Mouse (Mus musculus) lung, adult 2 months (tissue): Measurements from ENCODE around the gene Fbxo9.

Experiments used
- CTCF ChIP-seq: fragments of 200-500 bp; IDR thresholded peaks from 2 replicates; pipeline ENCODE4 v1.5.1; 2011; ENCODE audit warnings: mild to moderate bottlenecking, low read length, control low read depth; ENCODE audit not compliant: insufficient read depth
- POLR2A ChIP-seq: fragments of 200-500 bp; IDR thresholded peaks from 2 replicates; pipeline ENCODE4 v1.6.1; 2011; ENCODE audit warnings: low read depth, mild to moderate bottlenecking, control low read depth, low read length, borderline replicate concordance; ENCODE audit errors: extremely low read depth

DNA sequence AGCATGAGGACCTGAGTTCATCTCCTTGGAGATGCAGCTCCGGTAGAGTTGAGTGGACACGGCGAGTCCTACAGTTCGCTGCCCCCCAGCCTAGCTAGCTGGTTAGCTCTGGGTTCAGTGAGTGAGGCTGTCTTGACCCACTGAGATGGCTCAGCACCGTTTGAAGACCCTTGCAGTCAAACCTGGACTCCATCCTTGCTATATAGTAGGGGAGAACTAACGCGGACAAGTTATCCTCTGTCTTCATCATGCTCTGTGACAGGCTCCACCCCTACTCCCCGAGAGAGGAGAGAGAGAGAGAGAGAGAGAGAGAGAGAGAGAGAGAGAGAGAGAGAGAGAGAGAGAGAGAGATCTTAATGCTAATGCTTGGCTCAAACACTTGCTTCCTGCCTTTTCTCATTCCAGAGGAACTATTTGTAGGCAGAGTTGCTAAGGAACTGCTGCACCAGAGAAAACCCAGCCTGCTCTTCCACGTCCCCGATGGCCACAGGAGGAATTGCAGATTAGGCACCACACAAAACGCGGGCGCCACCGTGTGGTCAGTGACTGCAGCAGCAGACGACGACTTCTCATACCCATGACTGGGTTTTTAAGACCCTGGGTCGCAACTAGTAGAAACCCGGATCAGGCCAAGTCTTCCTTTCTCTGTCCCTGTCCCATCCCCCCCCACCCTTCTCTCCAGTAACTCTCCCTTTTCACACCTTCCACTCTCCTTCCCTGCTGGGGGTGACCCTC is 69.9 kb downstream of the Fbxo9 start:
- no peak for TF ChIP-seq POLR2A
- peak; percentile 100 for TF ChIP-seq CTCF
